Mouse (Mus musculus) CH12.LX (cell line): ENCODE measurements at regions not wholly inside any gene's neighbourhood (a gene's known extent, or its start where the extent isn't known, plus 50 kb on each side); places are given as distances from the start of the nearest gene placed in this dataset.

Experiments
- DNase-seq: peaks from one replicate; pipeline ENCODE4 v3.0.0-alpha.2; 2013; ENCODE audit errors: extremely low read depth
- H3K27ac ChIP-seq: 2 replicates; pipeline ENCODE4 v1.5.1; 2012; ENCODE audit warnings: low read depth, mild to moderate bottlenecking, control low read depth, moderate library complexity; ENCODE audit not compliant: insufficient read depth
- H3K27me3 ChIP-seq: replicated peaks from 2 replicates; pipeline ENCODE3; 2012; ENCODE audit warnings: inconsistent platforms
- H3K36me3 ChIP-seq, 2 experiments: replicated peaks in 1 of 2; 2 replicates each; pipeline versions ENCODE3 to v1.6.1; 2012; ENCODE audit warnings: inconsistent platforms in 1 of 2, low read length in 1 of 2, mild to moderate bottlenecking in 1 of 2, mixed read lengths in 1 of 2, moderate library complexity in 1 of 2; ENCODE audit not compliant: control insufficient read depth in 1 of 2, insufficient read depth in 1 of 2
- H3K4me1 ChIP-seq, 2 experiments: 2 replicates each; pipeline ENCODE4 v1.6.1; 2012; ENCODE audit warnings: inconsistent platforms in 1 of 2, moderate library complexity in 1 of 2; ENCODE audit not compliant: insufficient read depth in 2 of 2, control insufficient read depth in 1 of 2
- H3K4me2 ChIP-seq: 2 replicates; pipeline ENCODE4 v1.6.1; 2012; ENCODE audit warnings: low read depth, mild to moderate bottlenecking, control low read depth; ENCODE audit not compliant: poor library complexity, insufficient read depth, severe bottlenecking
- H3K4me3 ChIP-seq, 3 experiments: fragments of 150-350 bp in 1 of 3; sonication (generic) in 1 of 3; replicated peaks in 1 of 3; 2 replicates each; pipeline versions ENCODE3 to v1.5.1; 2011 to 2012; ENCODE audit warnings: low read depth in 2 of 3, low read length in 2 of 3, mild to moderate bottlenecking in 2 of 3, moderate library complexity in 2 of 3, control low read depth in 1 of 3, improper control_type of control experiment in 1 of 3, inconsistent platforms in 1 of 3, mixed read lengths in 1 of 3; ENCODE audit not compliant: poor library complexity in 1 of 3
- H3K79me2 ChIP-seq: replicated peaks from 2 replicates; pipeline ENCODE4 v1.6.1; 2012; ENCODE audit warnings: mild to moderate bottlenecking, moderate library complexity; ENCODE audit not compliant: control insufficient read depth, poor library complexity, insufficient read depth, severe bottlenecking; ENCODE audit errors: extremely low read depth
- H3K9ac ChIP-seq: 2 replicates; pipeline ENCODE4 v1.6.1; 2012; ENCODE audit warnings: low read depth, mild to moderate bottlenecking, control low read depth, moderate library complexity; ENCODE audit not compliant: insufficient read depth
- H3K9me3 ChIP-seq: replicated peaks from 2 replicates; pipeline ENCODE3; 2012; ENCODE audit warnings: low read length, inconsistent platforms, mixed read lengths
- BHLHE40 ChIP-seq: IDR thresholded peaks from 2 replicates; pipeline ENCODE4 v1.6.1; 2011; ENCODE audit warnings: mild to moderate bottlenecking, low read depth, low read length, improper control_type of control experiment
- CHD1 ChIP-seq: IDR thresholded peaks from 2 replicates; pipeline ENCODE4 v1.6.1; 2012; ENCODE audit warnings: low read depth, low read length, improper control_type of control experiment, inconsistent platforms
- CHD2 ChIP-seq: IDR thresholded peaks from 2 replicates; pipeline ENCODE4 v1.6.1; 2011; ENCODE audit warnings: low read length, improper control_type of control experiment
- EP300 ChIP-seq: IDR thresholded peaks from 2 replicates; pipeline ENCODE4 v1.6.1; 2011; ENCODE audit warnings: low read length, improper control_type of control experiment
- GABPA ChIP-seq: IDR thresholded peaks from 2 replicates; pipeline ENCODE4 v1.6.1; 2012; ENCODE audit warnings: low read depth, low read length, improper control_type of control experiment, inconsistent platforms; ENCODE audit not compliant: insufficient replicate concordance
- IRF4 ChIP-seq: IDR thresholded peaks from 2 replicates; pipeline ENCODE4 v1.6.1; 2014; ENCODE audit warnings: low read depth, mild to moderate bottlenecking, inconsistent platforms, low read length, improper control_type of control experiment
- JUN ChIP-seq: IDR thresholded peaks from 2 replicates; pipeline ENCODE4 v1.6.1; 2011; ENCODE audit warnings: low read depth, mild to moderate bottlenecking, low read length, improper control_type of control experiment, moderate library complexity; ENCODE audit not compliant: insufficient read depth
- KAT2A ChIP-seq: IDR thresholded peaks from 2 replicates; pipeline ENCODE4 v1.6.1; 2012; ENCODE audit warnings: low read length, improper control_type of control experiment, inconsistent platforms; ENCODE audit not compliant: insufficient replicate concordance
- MAZ ChIP-seq: IDR thresholded peaks from 2 replicates; pipeline ENCODE4 v1.6.1; 2012; ENCODE audit warnings: low read depth, mild to moderate bottlenecking, inconsistent platforms, low read length, improper control_type of control experiment, moderate library complexity
- MEF2A ChIP-seq: IDR thresholded peaks from 2 replicates; pipeline ENCODE4 v1.6.1; 2014; ENCODE audit warnings: low read depth, mild to moderate bottlenecking, inconsistent platforms, low read length, improper control_type of control experiment, borderline replicate concordance
- MXI1 ChIP-seq: IDR thresholded peaks from 2 replicates; pipeline ENCODE4 v1.6.1; 2011; ENCODE audit warnings: mild to moderate bottlenecking, low read depth, low read length, improper control_type of control experiment
- NELFE ChIP-seq: IDR thresholded peaks from 2 replicates; pipeline ENCODE4 v1.6.1; 2011; ENCODE audit warnings: low read depth, low read length, improper control_type of control experiment
- NRF1 ChIP-seq: IDR thresholded peaks from 2 replicates; pipeline ENCODE4 v1.6.1; 2014; ENCODE audit warnings: low read depth, mild to moderate bottlenecking, inconsistent platforms, low read length, improper control_type of control experiment, moderate library complexity
- RAD21 ChIP-seq: IDR thresholded peaks from 2 replicates; pipeline ENCODE4 v1.6.1; 2011; ENCODE audit warnings: low read depth, mild to moderate bottlenecking, low read length, improper control_type of control experiment, moderate library complexity
- SIN3A ChIP-seq: IDR thresholded peaks from 2 replicates; pipeline ENCODE4 v1.6.1; 2012; ENCODE audit warnings: low read length, improper control_type of control experiment, inconsistent platforms
- SMC3 ChIP-seq: IDR thresholded peaks from 2 replicates; pipeline ENCODE4 v1.6.1; 2011; ENCODE audit warnings: low read depth, low read length, improper control_type of control experiment
- TCF12 ChIP-seq: IDR thresholded peaks from 2 replicates; pipeline ENCODE4 v1.6.1; 2014; ENCODE audit warnings: low read depth, mild to moderate bottlenecking, inconsistent platforms, low read length, improper control_type of control experiment
- UBTF ChIP-seq: IDR thresholded peaks from 2 replicates; pipeline ENCODE4 v1.6.1; 2012; ENCODE audit warnings: low read depth, mild to moderate bottlenecking, inconsistent platforms, low read length, improper control_type of control experiment, moderate library complexity
- USF1 ChIP-seq: IDR thresholded peaks from 2 replicates; pipeline ENCODE4 v1.6.1; 2014; ENCODE audit warnings: low read depth, mild to moderate bottlenecking, inconsistent platforms, low read length, improper control_type of control experiment
- ZC3H11A ChIP-seq: IDR thresholded peaks from 2 replicates; pipeline ENCODE4 v1.6.1; 2012; ENCODE audit warnings: low read depth, mild to moderate bottlenecking, inconsistent platforms, low read length, improper control_type of control experiment
- ZKSCAN1 ChIP-seq: IDR thresholded peaks from 2 replicates; pipeline ENCODE4 v1.6.1; 2012; ENCODE audit warnings: low read depth, inconsistent platforms, low read length, improper control_type of control experiment, borderline replicate concordance
- ZMIZ1 ChIP-seq: IDR thresholded peaks from 2 replicates; pipeline ENCODE4 v1.6.1; 2012; ENCODE audit warnings: low read depth, mild to moderate bottlenecking, inconsistent platforms, low read length, improper control_type of control experiment
- dilution Hi-C: fragments of 300-500 bp; cut with MboI; formaldehyde crosslinking; loops from 2 replicates; pipeline ENCODE4 v1.14.3; 2020; ENCODE audit warnings: low sequenced_read_pairs; ENCODE audit not compliant: extremely low pct_unique_long_range_greater_than_20kb, extremely low pct_ligation_motif_present
- in situ Hi-C: fragments of 300-500 bp; cut with MboI; formaldehyde crosslinking; loops from 3 replicates; pipeline ENCODE4 v1.14.3; 2019; ENCODE audit warnings: low sequenced_read_pairs, low pct_ligation_motif_present, low pct_unique_long_range_greater_than_20kb, mixed read lengths

DNA sequence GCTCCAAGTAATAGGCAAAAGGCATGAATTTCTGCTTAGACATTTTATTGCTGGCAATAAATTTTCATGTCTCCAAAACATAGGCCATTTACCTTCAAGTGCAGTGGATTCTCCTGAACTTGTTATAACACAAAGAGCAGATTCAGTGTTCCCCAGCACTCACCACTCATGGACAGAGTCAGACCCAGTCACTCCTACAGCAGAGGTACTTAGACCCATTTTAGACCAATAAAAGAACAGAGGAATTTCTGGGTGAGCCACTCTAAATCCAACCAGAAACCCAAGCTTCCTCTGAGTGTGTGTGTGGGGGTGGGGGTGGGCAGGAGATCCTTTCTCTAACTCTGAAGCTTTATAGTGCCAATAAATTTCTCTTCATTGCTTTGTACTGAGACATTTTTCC lies 584.7 kb upstream of the Dpp10 start:
- no peaks in the 10 kb centered on the region for H3K4me1 ChIP-seq
- H3K9me3 ChIP-seq: peaks cover 27% of the 10 kb centered on the region
- TF ChIP-seq CHD1 (no peak), ZMIZ1 (no peak), MEF2A (no peak), GABPA (no peak), JUN (no peak), NELFE (no peak), BHLHE40 (no peak), TCF12 (no peak), IRF4 (no peak), CHD2 (no peak)
- TF ChIP-seq, all 38 proteins: peak for 0
- no peak overlapping the region for H3K4me2 ChIP-seq
- no peaks in the 10 kb centered on the region for H3K36me3 ChIP-seq
- H3K27me3 ChIP-seq: no peaks in the 10 kb centered on the region
- DNase-seq: no peak
- dilution Hi-C loops (no loop called here), in situ Hi-C loops (no loop called here)
- no peak overlapping the region for H3K9ac ChIP-seq
- no peak overlapping the region for H3K27ac ChIP-seq
- no peaks in the 10 kb centered on the region for H3K79me2 ChIP-seq
- no peak overlapping the region for H3K4me3 ChIP-seq

- no peak for DNase-seq
- H3K27ac ChIP-seq: no peak overlapping the region
- H3K9ac ChIP-seq: no peak overlapping the region
- dilution Hi-C loops: no loop called here
- no peak for TF ChIP-seq USF1
- no peak for TF ChIP-seq NRF1
- no peak for TF ChIP-seq EP300
- TF ChIP-seq CHD2: no peak
- TF ChIP-seq CHD1: no peak
- TF ChIP-seq SIN3A: no peak
- TF ChIP-seq ZKSCAN1: no peak
- TF ChIP-seq SMC3: no peak
- TF ChIP-seq UBTF: no peak
- TF ChIP-seq KAT2A: no peak
- TF ChIP-seq RAD21: no peak
- no peak for TF ChIP-seq ZMIZ1
- TF ChIP-seq ZC3H11A: no peak
- no peak for TF ChIP-seq MAZ
- TF ChIP-seq MEF2A: no peak
- TF ChIP-seq MXI1: no peak
- in situ Hi-C loops: no loop called here
- H3K4me2 ChIP-seq: no peak overlapping the region
- H3K27me3 ChIP-seq: no peaks in the 10 kb centered on the region
- H3K36me3 ChIP-seq: no peaks in the 10 kb centered on the region
- no peak overlapping the region for H3K4me3 ChIP-seq
- no peaks in the 10 kb centered on the region for H3K4me1 ChIP-seq
- H3K9me3 ChIP-seq: peaks cover 27% of the 10 kb centered on the region
- no peaks in the 10 kb centered on the region for H3K79me2 ChIP-seq
Observed at GRCm38 (mm10) chr1:124584620-124585019, 539.3 kb upstream of the Dpp10 start.
